Mouse (Mus musculus): ENCODE measurements around the gene Psrc1.

The Psrc1 gene

GRCm38 (mm10) chr3:108383485-108384354 lies at the start of gene Psrc1:
Gene Psrc1, plus strand, starts transcription at chr3:108383839.
- DNase-seq (ENCODE audit: low spot score in 2 of 2), result peak; percentile 71 to 78

- DNase-seq (ENCODE audit: low spot score in 2 of 2), result no peak
Observed at GRCm38 (mm10) chr3:108336878-108337277, 46.8 kb upstream of the Psrc1 start.

- DNase-seq (ENCODE audit: low spot score in 2 of 2), result no peak
Observed at GRCm38 (mm10) chr3:108341040-108341439, 42.6 kb upstream of the Psrc1 start.

- no peak for DNase-seq (ENCODE audit: low spot score in 2 of 2)
Observed at GRCm38 (mm10) chr3:108342185-108342584, 41.5 kb upstream of the Psrc1 start.

GRCm38 (mm10) chr3:108345855-108346254 lies 37.8 kb upstream of the Psrc1 start:
- no peak for DNase-seq (ENCODE audit: low spot score in 2 of 2)

GRCm38 (mm10) chr3:108348376-108348775 lies 35.3 kb upstream of the Psrc1 start:
- no peak for DNase-seq (ENCODE audit: low spot score in 2 of 2)

- no peak for DNase-seq (ENCODE audit: low spot score in 2 of 2)
Observed at GRCm38 (mm10) chr3:108355245-108355644, 28.4 kb upstream of the Psrc1 start.

- DNase-seq (ENCODE audit: low spot score in 2 of 2), result no peak
Observed at GRCm38 (mm10) chr3:108357051-108357450, 26.6 kb upstream of the Psrc1 start.

GRCm38 (mm10) chr3:108358445-108358844 lies 25.2 kb upstream of the Psrc1 start:
- DNase-seq (ENCODE audit: low spot score in 2 of 2), result no peak

- DNase-seq (ENCODE audit: low spot score in 2 of 2), result no peak
Observed at GRCm38 (mm10) chr3:108360894-108361293, 22.7 kb upstream of the Psrc1 start.

GRCm38 (mm10) chr3:108363626-108364025 lies 20.0 kb upstream of the Psrc1 start:
- no peak for DNase-seq (ENCODE audit: low spot score in 2 of 2)

GRCm38 (mm10) chr3:108364270-108364995 lies 19.2 kb upstream of the Psrc1 start, which contains the start of gene Mybphl:
Gene Mybphl, plus strand, starts transcription at chr3:108364911.
- no peak for DNase-seq (ENCODE audit: low spot score in 2 of 2)

GRCm38 (mm10) chr3:108367173-108367572 lies 16.5 kb upstream of the Psrc1 start:
- no peak for DNase-seq (ENCODE audit: low spot score in 2 of 2)

- DNase-seq (ENCODE audit: low spot score in 2 of 2), result no peak
Observed at GRCm38 (mm10) chr3:108367828-108368227, 15.8 kb upstream of the Psrc1 start.

GRCm38 (mm10) chr3:108368721-108369120 lies 14.9 kb upstream of the Psrc1 start:
- DNase-seq (ENCODE audit: low spot score in 2 of 2), result no peak

GRCm38 (mm10) chr3:108372274-108372673 lies 11.4 kb upstream of the Psrc1 start:
- no peak for DNase-seq (ENCODE audit: low spot score in 2 of 2)

- no peak for DNase-seq (ENCODE audit: low spot score in 2 of 2)
Observed at GRCm38 (mm10) chr3:108372691-108373090, 10.9 kb upstream of the Psrc1 start.

GRCm38 (mm10) chr3:108378875-108379663 lies 4.6 kb upstream of the Psrc1 start:
- no peak for DNase-seq (ENCODE audit: low spot score in 2 of 2)

- no peak for DNase-seq (ENCODE audit: low spot score in 2 of 2)
Observed at GRCm38 (mm10) chr3:108380695-108381094, 2.9 kb upstream of the Psrc1 start.

- no peak for DNase-seq (ENCODE audit: low spot score in 2 of 2)
Observed at GRCm38 (mm10) chr3:108381945-108382875, 1.4 kb upstream of the Psrc1 start.

- no peak for DNase-seq (ENCODE audit: low spot score in 2 of 2)
Observed at GRCm38 (mm10) chr3:108384425-108384824, 786 bp downstream of the Psrc1 start.

Measured in frontal cortex, postnatal 25 days (tissue).